Mouse (Mus musculus): ENCODE measurements around the gene Card11.

DNA sequence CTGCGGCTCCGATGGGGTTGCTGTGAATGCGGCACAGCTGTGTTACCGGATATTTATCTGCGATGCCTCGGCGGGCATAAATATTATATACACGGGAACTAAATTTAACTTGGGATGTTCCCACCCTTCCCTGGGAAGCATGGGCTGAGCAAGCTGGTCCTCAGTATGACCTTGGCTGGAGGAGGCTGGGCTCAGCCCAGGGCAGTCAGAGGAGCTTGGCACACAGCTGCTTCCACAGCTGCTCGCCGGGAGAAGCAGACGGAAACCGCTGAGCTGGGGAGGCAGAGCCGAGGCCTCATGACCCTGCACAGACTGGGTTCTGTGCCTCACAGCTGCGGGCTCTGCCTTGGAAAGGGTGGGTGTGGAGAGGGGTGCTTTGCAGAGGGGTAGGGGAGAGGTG lies 110.3 kb downstream of the Card11 start:
- TF ChIP-seq GATA1 (IDR thresholded peaks at IDR 0.05; ENCODE audit: borderline replicate concordance, low read length) (no peak), FLI1 (IDR thresholded peaks at IDR 0.05; ENCODE audit: low read length) (no peak)
